Mouse (Mus musculus): ENCODE measurements around the gene Pde4d. TPM values are rescaled to one million over a fixed set of nuclear protein-coding genes. Genes with fewer than 3 reads are reported as not detected.

The Pde4d gene
- polyA plus RNA-seq, 1 experiment from 2014 or later = 27.9 TPM

DNA sequence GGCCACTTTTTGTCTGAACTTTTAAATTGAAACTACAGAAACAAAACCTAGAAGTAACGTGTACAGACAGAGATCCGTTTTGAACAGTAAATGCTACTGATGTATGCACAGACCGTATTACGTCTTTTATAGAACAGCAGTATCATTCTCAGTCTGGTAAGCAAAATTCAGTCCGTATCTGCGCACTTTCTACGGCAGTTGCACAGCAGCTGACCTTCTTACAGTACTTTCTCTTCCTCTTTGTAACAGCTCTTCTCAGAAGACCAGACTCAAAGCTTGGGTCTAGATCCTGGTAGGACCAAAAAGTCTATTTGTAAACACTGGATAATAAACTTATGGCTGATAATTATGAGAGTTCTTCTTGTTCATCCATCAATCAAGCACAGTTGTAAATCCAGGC, 996.4 kb downstream of the Pde4d start:
- Histone ChIP-seq H3K27me3 (ENCODE audit: control insufficient read depth, insufficient read depth, low read length) (no peaks in the 10 kb centered on the region), H3K9me3 (replicated peaks; ENCODE audit: control insufficient read depth, low read length) (peaks cover 2% of the 10 kb centered on the region), H3K4me2 (ENCODE audit: low read depth, low read length) (no peak overlapping the region), H3K36me3 (ENCODE audit: control insufficient read depth, insufficient read depth) (no peaks in the 10 kb centered on the region), H3K27ac (ENCODE audit: low read length) (no peak overlapping the region), H3K4me1 (ENCODE audit: control insufficient read depth, insufficient read depth, low read length) (no peaks in the 10 kb centered on the region), H3K4me3 (ENCODE audit: low read length) (no peak overlapping the region), H3K9ac (ENCODE audit: low read length) (no peak overlapping the region)
- ATAC-seq (replicated peaks; ENCODE audit: extremely low read depth, insufficient read depth, low FRiP score) = no peak
- 86% methylated on average over 7 of the region's 7 CpGs for WGBS

- H3K27me3 ChIP-seq (ENCODE audit: control insufficient read depth, insufficient read depth, low read length) = no peaks in the 10 kb centered on the region
- no peaks in the 10 kb centered on the region for H3K4me1 ChIP-seq (ENCODE audit: control insufficient read depth, insufficient read depth, low read length)
- no peak for ATAC-seq (replicated peaks; ENCODE audit: extremely low read depth, insufficient read depth, low FRiP score)
- H3K4me3 ChIP-seq (ENCODE audit: low read length) = no peak overlapping the region
- WGBS = 79% methylated on average over 5 of the region's 5 CpGs
- H3K9ac ChIP-seq (ENCODE audit: low read length) = no peak overlapping the region
- H3K36me3 ChIP-seq (ENCODE audit: control insufficient read depth, insufficient read depth) = no peaks in the 10 kb centered on the region
- H3K9me3 ChIP-seq (replicated peaks; ENCODE audit: control insufficient read depth, low read length) = peaks cover 3% of the 10 kb centered on the region
- no peak overlapping the region for H3K4me2 ChIP-seq (ENCODE audit: low read depth, low read length)
- H3K27ac ChIP-seq (ENCODE audit: low read length) = no peak overlapping the region
These were observed 998.4 kb downstream of the Pde4d start for GRCm38 (mm10) chr13:109448121-109448520.

DNA sequence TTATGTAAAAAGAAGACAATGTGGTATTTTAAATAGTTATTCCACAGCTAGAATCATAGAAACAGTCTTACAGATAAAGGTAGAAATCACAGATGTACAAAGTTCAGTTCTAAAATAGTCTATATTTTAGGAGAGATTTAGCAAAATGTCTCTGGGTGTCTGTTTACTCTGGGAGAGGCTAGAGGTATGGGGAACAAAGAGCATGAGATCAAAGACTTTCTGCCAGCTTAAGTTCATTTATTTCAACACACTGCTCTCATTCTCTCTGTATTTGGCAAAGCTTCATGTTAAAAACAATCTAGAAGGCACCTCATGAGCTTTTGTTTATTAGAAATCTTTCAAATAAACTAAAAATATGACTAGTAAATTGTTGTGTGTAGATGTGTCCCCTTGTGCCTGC, 1024.6 kb downstream of the Pde4d start:
- Histone ChIP-seq H3K36me3 (ENCODE audit: control insufficient read depth, insufficient read depth) (no peaks in the 10 kb centered on the region), H3K27me3 (ENCODE audit: control insufficient read depth, insufficient read depth, low read length) (no peaks in the 10 kb centered on the region)
- no peak for ATAC-seq (replicated peaks; ENCODE audit: extremely low read depth, insufficient read depth, low FRiP score)

GRCm38 (mm10) chr13:109481446-109481845, 1031.7 kb downstream of the Pde4d start:
- WGBS = 9% methylated on average over 7 of the region's 7 CpGs
- Histone ChIP-seq H3K4me2 (ENCODE audit: low read depth, low read length) (peak overlapping the region; percentile 37), H3K27ac (ENCODE audit: low read length) (no peak overlapping the region), H3K9me3 (replicated peaks; ENCODE audit: control insufficient read depth, low read length) (no peaks in the 10 kb centered on the region), H3K4me1 (ENCODE audit: control insufficient read depth, insufficient read depth, low read length) (peaks cover 12% of the 10 kb centered on the region), H3K4me3 (ENCODE audit: low read length) (no peak overlapping the region), H3K9ac (ENCODE audit: low read length) (no peak overlapping the region), H3K36me3 (ENCODE audit: control insufficient read depth, insufficient read depth) (no peaks in the 10 kb centered on the region), H3K27me3 (ENCODE audit: control insufficient read depth, insufficient read depth, low read length) (no peaks in the 10 kb centered on the region)
- peak; percentile 65 for ATAC-seq (replicated peaks; ENCODE audit: extremely low read depth, insufficient read depth, low FRiP score)

More for the DNA sequence above, 1024.6 kb downstream of the Pde4d start:
- no peak overlapping the region for H3K4me3 ChIP-seq (ENCODE audit: low read length)
- no peaks in the 10 kb centered on the region for H3K9me3 ChIP-seq (replicated peaks; ENCODE audit: control insufficient read depth, low read length)
- H3K4me2 ChIP-seq (ENCODE audit: low read depth, low read length) = no peak overlapping the region
- H3K4me1 ChIP-seq (ENCODE audit: control insufficient read depth, insufficient read depth, low read length) = peaks cover 4% of the 10 kb centered on the region; the same call in 1 of the 2 replicates
- H3K9ac ChIP-seq (ENCODE audit: low read length) = no peak overlapping the region
- H3K27ac ChIP-seq (ENCODE audit: low read length) = no peak overlapping the region

DNA sequence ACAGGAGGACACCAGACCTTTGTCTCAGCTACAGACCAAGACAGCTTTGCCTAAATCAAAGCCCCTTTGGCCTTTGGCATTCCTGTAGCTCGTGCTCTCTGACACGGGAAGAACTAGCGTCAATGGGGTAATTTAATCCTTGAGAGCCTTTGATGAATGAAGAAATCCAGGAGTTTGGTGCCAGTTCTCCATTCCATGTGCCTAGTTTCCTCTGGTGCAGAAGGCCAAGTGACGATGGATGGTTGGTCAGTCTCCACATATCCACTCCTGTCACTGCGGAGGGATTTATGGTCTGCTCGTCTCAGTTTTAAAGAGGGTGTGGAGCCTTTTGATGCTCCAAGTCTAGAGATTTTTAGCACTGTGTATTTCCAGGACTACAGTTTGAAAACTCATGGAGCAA, 1036.4 kb downstream of the Pde4d start:
- H3K27me3 ChIP-seq (ENCODE audit: control insufficient read depth, insufficient read depth, low read length) = no peaks in the 10 kb centered on the region
- H3K27ac ChIP-seq (ENCODE audit: low read length) = no peak overlapping the region
- WGBS = 69% methylated on average over 6 of the region's 6 CpGs
- H3K4me3 ChIP-seq (ENCODE audit: low read length) = no peak overlapping the region
- no peak overlapping the region for H3K4me2 ChIP-seq (ENCODE audit: low read depth, low read length)
- H3K9me3 ChIP-seq (replicated peaks; ENCODE audit: control insufficient read depth, low read length) = no peaks in the 10 kb centered on the region
- peaks cover 4% of the 10 kb centered on the region for H3K4me1 ChIP-seq (ENCODE audit: control insufficient read depth, insufficient read depth, low read length)
- H3K36me3 ChIP-seq (ENCODE audit: control insufficient read depth, insufficient read depth) = no peaks in the 10 kb centered on the region
- ATAC-seq (replicated peaks; ENCODE audit: extremely low read depth, insufficient read depth, low FRiP score) = no peak
- no peak overlapping the region for H3K9ac ChIP-seq (ENCODE audit: low read length)

GRCm38 (mm10) chr13:109487378-109487777, 1037.6 kb downstream of the Pde4d start:
- Histone ChIP-seq H3K9me3 (replicated peaks; ENCODE audit: control insufficient read depth, low read length) (no peaks in the 10 kb centered on the region), H3K27ac (ENCODE audit: low read length) (no peak overlapping the region), H3K4me3 (ENCODE audit: low read length) (no peak overlapping the region), H3K4me2 (ENCODE audit: low read depth, low read length) (no peak overlapping the region), H3K4me1 (ENCODE audit: control insufficient read depth, insufficient read depth, low read length) (no peaks in the 10 kb centered on the region), H3K36me3 (ENCODE audit: control insufficient read depth, insufficient read depth) (no peaks in the 10 kb centered on the region), H3K9ac (ENCODE audit: low read length) (no peak overlapping the region), H3K27me3 (ENCODE audit: control insufficient read depth, insufficient read depth, low read length) (no peaks in the 10 kb centered on the region)
- WGBS = 38% methylated on average over 2 of the region's 2 CpGs
- no peak for ATAC-seq (replicated peaks; ENCODE audit: extremely low read depth, insufficient read depth, low FRiP score)

- H3K36me3 ChIP-seq (ENCODE audit: control insufficient read depth, insufficient read depth) = no peaks in the 10 kb centered on the region
- no peak overlapping the region for H3K27ac ChIP-seq (ENCODE audit: low read length)
- 63% methylated on average over 2 of the region's 2 CpGs for WGBS
- H3K4me1 ChIP-seq (ENCODE audit: control insufficient read depth, insufficient read depth, low read length) = no peaks in the 10 kb centered on the region
- no peak overlapping the region for H3K9ac ChIP-seq (ENCODE audit: low read length)
- no peaks in the 10 kb centered on the region for H3K9me3 ChIP-seq (replicated peaks; ENCODE audit: control insufficient read depth, low read length)
- no peak overlapping the region for H3K4me3 ChIP-seq (ENCODE audit: low read length)
- no peak for ATAC-seq (replicated peaks; ENCODE audit: extremely low read depth, insufficient read depth, low FRiP score)
- H3K27me3 ChIP-seq (ENCODE audit: control insufficient read depth, insufficient read depth, low read length) = no peaks in the 10 kb centered on the region
- H3K4me2 ChIP-seq (ENCODE audit: low read depth, low read length) = no peak overlapping the region
These were observed 1041.1 kb downstream of the Pde4d start for GRCm38 (mm10) chr13:109490853-109491252.

DNA sequence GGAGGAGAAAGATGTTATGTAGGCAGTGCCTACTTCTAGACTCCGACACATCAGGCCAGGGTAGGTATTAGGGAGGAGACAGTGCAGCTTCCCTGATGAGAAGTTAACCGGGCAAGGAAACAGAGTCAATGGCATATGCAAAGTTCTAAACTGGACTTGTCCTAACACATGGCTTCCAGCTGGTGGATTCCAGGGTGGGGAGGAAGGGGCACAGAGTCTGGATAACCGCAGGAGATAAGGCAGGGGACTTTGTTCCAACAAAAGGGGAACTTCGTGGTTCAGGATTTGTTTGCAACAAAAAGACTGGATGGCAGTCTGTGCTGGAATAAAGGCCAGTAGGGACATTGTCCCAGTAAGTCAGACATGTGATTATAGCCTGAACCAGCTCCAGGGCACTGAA, 1042.1 kb downstream of the Pde4d start:
- no peak overlapping the region for H3K9ac ChIP-seq (ENCODE audit: low read length)
- WGBS = 57% methylated on average over 4 of the region's 4 CpGs
- no peaks in the 10 kb centered on the region for H3K27me3 ChIP-seq (ENCODE audit: control insufficient read depth, insufficient read depth, low read length)
- no peaks in the 10 kb centered on the region for H3K36me3 ChIP-seq (ENCODE audit: control insufficient read depth, insufficient read depth)
- H3K4me1 ChIP-seq (ENCODE audit: control insufficient read depth, insufficient read depth, low read length) = no peaks in the 10 kb centered on the region
- no peak overlapping the region for H3K27ac ChIP-seq (ENCODE audit: low read length)
- H3K4me3 ChIP-seq (ENCODE audit: low read length) = no peak overlapping the region
- no peaks in the 10 kb centered on the region for H3K9me3 ChIP-seq (replicated peaks; ENCODE audit: control insufficient read depth, low read length)
- ATAC-seq (replicated peaks; ENCODE audit: extremely low read depth, insufficient read depth, low FRiP score) = no peak
- H3K4me2 ChIP-seq (ENCODE audit: low read depth, low read length) = no peak overlapping the region

- no peak overlapping the region for H3K4me3 ChIP-seq (ENCODE audit: low read length)
- no peaks in the 10 kb centered on the region for H3K4me1 ChIP-seq (ENCODE audit: control insufficient read depth, insufficient read depth, low read length)
- ATAC-seq (replicated peaks; ENCODE audit: extremely low read depth, insufficient read depth, low FRiP score) = no peak
- no peak overlapping the region for H3K27ac ChIP-seq (ENCODE audit: low read length)
- H3K9ac ChIP-seq (ENCODE audit: low read length) = no peak overlapping the region
- H3K27me3 ChIP-seq (ENCODE audit: control insufficient read depth, insufficient read depth, low read length) = no peaks in the 10 kb centered on the region
- 82% methylated on average over 9 of the region's 9 CpGs for WGBS
- no peaks in the 10 kb centered on the region for H3K9me3 ChIP-seq (replicated peaks; ENCODE audit: control insufficient read depth, low read length)
- H3K4me2 ChIP-seq (ENCODE audit: low read depth, low read length) = no peak overlapping the region
- H3K36me3 ChIP-seq (ENCODE audit: control insufficient read depth, insufficient read depth) = no peaks in the 10 kb centered on the region
These were observed 1050.6 kb downstream of the Pde4d start for GRCm38 (mm10) chr13:109500336-109500735.

DNA sequence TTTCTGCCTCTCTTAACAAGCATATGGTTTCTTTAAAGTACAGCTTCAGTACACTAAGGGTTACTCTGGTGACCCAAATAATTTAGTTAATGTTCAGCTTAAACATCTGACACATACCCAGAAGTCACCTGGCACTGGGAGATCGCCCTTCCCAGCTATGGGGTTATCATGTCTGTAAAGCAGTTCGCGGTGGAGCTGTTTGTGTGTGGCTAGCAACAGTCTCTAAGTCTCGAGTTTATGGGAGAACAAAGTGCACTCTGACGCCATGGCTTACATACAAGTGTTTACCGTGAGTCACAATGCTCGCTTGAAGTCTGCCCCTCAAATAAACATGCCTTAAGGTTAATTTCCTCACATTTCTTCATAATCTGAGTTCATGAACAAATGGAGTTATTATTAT, 1053.0 kb downstream of the Pde4d start:
- Histone ChIP-seq H3K4me3 (ENCODE audit: low read length) (no peak overlapping the region), H3K9me3 (replicated peaks; ENCODE audit: control insufficient read depth, low read length) (no peaks in the 10 kb centered on the region), H3K27ac (ENCODE audit: low read length) (no peak overlapping the region), H3K27me3 (ENCODE audit: control insufficient read depth, insufficient read depth, low read length) (no peaks in the 10 kb centered on the region), H3K9ac (ENCODE audit: low read length) (no peak overlapping the region), H3K4me1 (ENCODE audit: control insufficient read depth, insufficient read depth, low read length) (no peaks in the 10 kb centered on the region), H3K4me2 (ENCODE audit: low read depth, low read length) (no peak overlapping the region), H3K36me3 (ENCODE audit: control insufficient read depth, insufficient read depth) (no peaks in the 10 kb centered on the region)
- ATAC-seq (replicated peaks; ENCODE audit: extremely low read depth, insufficient read depth, low FRiP score) = no peak
- 57% methylated on average over 7 of the region's 7 CpGs for WGBS
